Mouse (Mus musculus) intestine, postnatal 0 days (tissue): ENCODE measurements at regions not wholly inside any gene's neighbourhood (a gene's known extent, or its start where the extent isn't known, plus 50 kb on each side); places are given as distances from the start of the nearest gene placed in this dataset.

Experiments
- ATAC-seq: fragments of 200-750 bp; cut with Nextera tagmentation; 2 replicates; pipeline ENCODE4 v1.8.0; 2017; ENCODE audit warnings: mild to moderate bottlenecking, moderate TSS enrichment, moderate library complexity
- H3K27ac ChIP-seq: fragments of 300-500 bp; sonication (generic); 2 replicates; pipeline ENCODE4 v1.5.1; 2014; ENCODE audit warnings: mild to moderate bottlenecking, low read depth, low read length, moderate library complexity
- H3K27me3 ChIP-seq: fragments of 300-500 bp; sonication (generic); replicated peaks from 2 replicates; pipeline ENCODE4 v1.6.1; 2014; ENCODE audit warnings: low read length, mixed read lengths; ENCODE audit not compliant: control insufficient read depth, insufficient read depth
- H3K36me3 ChIP-seq: fragments of 300-500 bp; sonication (generic); 2 replicates; pipeline ENCODE4 v1.6.1; 2014; ENCODE audit warnings: mild to moderate bottlenecking, moderate library complexity; ENCODE audit not compliant: control insufficient read depth, insufficient read depth
- H3K4me1 ChIP-seq: fragments of 300-500 bp; sonication (generic); replicated peaks from 2 replicates; pipeline ENCODE4 v1.6.1; 2014; ENCODE audit warnings: antibody characterized with exemption, low read length, mixed read lengths; ENCODE audit not compliant: control insufficient read depth, insufficient read depth
- H3K4me2 ChIP-seq: fragments of 300-500 bp; sonication (generic); replicated peaks from 2 replicates; pipeline ENCODE4 v1.6.1; 2014; ENCODE audit warnings: low read depth, mild to moderate bottlenecking, moderate library complexity
- H3K4me3 ChIP-seq: fragments of 300-500 bp; sonication (generic); 2 replicates; pipeline ENCODE4 v1.5.1; 2014; ENCODE audit warnings: low read depth, low read length
- H3K9ac ChIP-seq: fragments of 300-500 bp; sonication (generic); 2 replicates; pipeline ENCODE4 v1.6.1; 2014; ENCODE audit warnings: mild to moderate bottlenecking, low read depth, low read length
- H3K9me3 ChIP-seq: fragments of 300-500 bp; sonication (generic); 2 replicates; pipeline ENCODE4 v1.6.1; 2016; ENCODE audit warnings: mixed run types; ENCODE audit not compliant: control insufficient read depth
- CTCF ChIP-seq: sonication (generic); IDR thresholded peaks from 2 replicates; pipeline ENCODE4 v1.5.1; 2016; ENCODE audit warnings: low read depth, mild to moderate bottlenecking, control low read depth, antibody characterized with exemption, moderate library complexity
- WGBS: fragments of 180-500 bp; shearing (Covaris S2); extraction: QIAGEN DNeasy Blood & Tissue Kit; methylation state at CpG from one replicate; pipeline ENCODE4 v1.1.7; 2014; 5-methylcytosine and 5-hydroxymethylcytosine counted together

- Histone ChIP-seq H3K9me3 (no peaks in the 10 kb centered on the region), H3K27me3 (no peaks in the 10 kb centered on the region), H3K36me3 (no peaks in the 10 kb centered on the region), H3K27ac (no peak overlapping the region), H3K4me2 (no peak overlapping the region), H3K4me1 (no peaks in the 10 kb centered on the region), H3K4me3 (no peak overlapping the region), H3K9ac (no peak overlapping the region)
- no peak for TF ChIP-seq CTCF
- ATAC-seq = no peak
- WGBS = 57% methylated on average over 1 of the region's 1 CpGs
Measured at GRCm38 (mm10) chr8:34502606-34503162, 391.1 kb upstream of the Gm10131 start.

GRCm38 (mm10) chr8:34499196-34499595 is 387.7 kb upstream of the Gm10131 start:
- H3K4me1 ChIP-seq = no peaks in the 10 kb centered on the region
- H3K9ac ChIP-seq = no peak overlapping the region
- no peaks in the 10 kb centered on the region for H3K27me3 ChIP-seq
- no peak overlapping the region for H3K27ac ChIP-seq
- 63% methylated on average over 3 of the region's 3 CpGs for WGBS
- TF ChIP-seq CTCF = no peak
- H3K4me3 ChIP-seq = no peak overlapping the region
- ATAC-seq = no peak
- H3K4me2 ChIP-seq = no peak overlapping the region
- H3K9me3 ChIP-seq = no peaks in the 10 kb centered on the region
- H3K36me3 ChIP-seq = no peaks in the 10 kb centered on the region

- TF ChIP-seq CTCF = no peak
- WGBS = 88% methylated on average over 4 of the region's 4 CpGs
- ATAC-seq = no peak
Measured at GRCm38 (mm10) chr8:34496751-34497150, 385.2 kb upstream of the Gm10131 start.

GRCm38 (mm10) chr8:34495974-34496373 is 384.4 kb upstream of the Gm10131 start:
- Histone ChIP-seq H3K4me2 (no peak overlapping the region), H3K9ac (no peak overlapping the region), H3K27me3 (no peaks in the 10 kb centered on the region), H3K27ac (no peak overlapping the region), H3K36me3 (no peaks in the 10 kb centered on the region), H3K4me3 (no peak overlapping the region), H3K4me1 (no peaks in the 10 kb centered on the region), H3K9me3 (no peaks in the 10 kb centered on the region)
- 72% methylated on average over 4 of the region's 4 CpGs for WGBS
- ATAC-seq = no peak
- no peak for TF ChIP-seq CTCF

More at GRCm38 (mm10) chr8:34496751-34497150, 385.2 kb upstream of the Gm10131 start:
- no peak overlapping the region for H3K4me3 ChIP-seq
- no peaks in the 10 kb centered on the region for H3K36me3 ChIP-seq
- H3K9ac ChIP-seq = no peak overlapping the region
- H3K27me3 ChIP-seq = no peaks in the 10 kb centered on the region
- no peak overlapping the region for H3K27ac ChIP-seq
- H3K4me2 ChIP-seq = no peak overlapping the region
- no peaks in the 10 kb centered on the region for H3K4me1 ChIP-seq
- H3K9me3 ChIP-seq = no peaks in the 10 kb centered on the region

- no peak overlapping the region for H3K27ac ChIP-seq
- TF ChIP-seq CTCF = no peak
- H3K4me1 ChIP-seq = no peaks in the 10 kb centered on the region
- no peaks in the 10 kb centered on the region for H3K27me3 ChIP-seq
- H3K9ac ChIP-seq = no peak overlapping the region
- 55% methylated on average over 7 of the region's 7 CpGs for WGBS
- no peak overlapping the region for H3K4me2 ChIP-seq
- no peak overlapping the region for H3K4me3 ChIP-seq
- no peaks in the 10 kb centered on the region for H3K36me3 ChIP-seq
- H3K9me3 ChIP-seq = no peaks in the 10 kb centered on the region
- ATAC-seq = no peak
Measured at GRCm38 (mm10) chr8:34488746-34489400, 377.3 kb upstream of the Gm10131 start.

- 88% methylated on average over 17 of the region's 17 CpGs for WGBS
- H3K4me2 ChIP-seq = no peak overlapping the region
- H3K27ac ChIP-seq = no peak overlapping the region
- H3K36me3 ChIP-seq = no peaks in the 10 kb centered on the region
- H3K9ac ChIP-seq = no peak overlapping the region
- H3K9me3 ChIP-seq = no peaks in the 10 kb centered on the region
- no peaks in the 10 kb centered on the region for H3K27me3 ChIP-seq
- TF ChIP-seq CTCF = no peak
- H3K4me1 ChIP-seq = no peaks in the 10 kb centered on the region
- ATAC-seq = no peak
- no peak overlapping the region for H3K4me3 ChIP-seq
Measured at GRCm38 (mm10) chr8:34486433-34487096, 375.0 kb upstream of the Gm10131 start.
